Mouse (Mus musculus): ENCODE data around the gene Lgsn. TPM values are rescaled to one million over a fixed set of nuclear protein-coding genes. Genes with fewer than 3 reads are reported as not detected.

Gene Lgsn
- polyA plus RNA-seq, 1 experiment from 2014 or later: not detected

DNA sequence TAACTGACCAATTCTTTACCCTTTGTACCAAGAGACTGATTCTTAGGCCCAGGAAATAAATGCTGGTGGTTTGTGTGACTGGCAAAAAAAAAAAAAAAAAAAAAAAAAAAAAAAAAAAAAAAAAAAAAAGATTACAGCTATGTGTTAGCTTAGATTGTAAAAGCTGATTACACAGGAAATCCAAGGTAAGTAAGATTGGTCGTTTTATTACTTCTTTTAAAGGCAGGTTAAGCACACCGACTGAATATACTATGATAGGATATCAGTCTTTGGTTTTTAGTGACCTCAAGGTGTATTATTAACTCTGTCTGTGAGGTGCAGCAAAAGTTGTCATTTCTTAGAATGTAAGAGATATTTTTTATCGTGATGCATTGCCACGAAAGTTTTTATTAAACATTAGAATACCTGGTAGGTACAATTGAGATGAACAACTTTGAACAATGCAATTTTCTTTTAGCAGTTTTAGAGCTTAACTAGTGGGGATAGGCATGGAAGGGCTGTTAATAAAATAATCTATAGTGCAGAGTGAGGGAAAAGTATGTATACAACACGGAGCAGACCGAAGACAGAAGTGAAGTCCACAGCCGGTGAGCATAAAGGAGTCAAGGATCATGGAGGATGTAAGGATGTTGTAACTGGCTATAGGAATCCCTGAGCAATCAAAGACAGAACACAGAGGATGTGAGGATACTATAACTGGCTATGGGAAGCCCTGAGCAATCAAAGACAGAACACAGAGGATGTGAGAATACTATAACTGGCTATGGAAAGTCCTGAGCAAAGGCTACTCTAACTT, 10.7 kb upstream of the Lgsn start:
- 71% methylated on average over 7 of the region's 7 CpGs for WGBS
- no peak overlapping the region for H3K9ac ChIP-seq
- H3K27ac ChIP-seq: no peak overlapping the region
- no peaks in the 10 kb centered on the region for H3K9me3 ChIP-seq
- H3K36me3 ChIP-seq: no peaks in the 10 kb centered on the region
- no peak for ATAC-seq (ENCODE audit: insufficient number of reproducible peaks, low FRiP score, low TSS enrichment, low read depth)
- H3K27me3 ChIP-seq: no peaks in the 10 kb centered on the region
- no peak overlapping the region for H3K4me3 ChIP-seq
- H3K4me2 ChIP-seq: no peak overlapping the region
- no peaks in the 10 kb centered on the region for H3K4me1 ChIP-seq

DNA sequence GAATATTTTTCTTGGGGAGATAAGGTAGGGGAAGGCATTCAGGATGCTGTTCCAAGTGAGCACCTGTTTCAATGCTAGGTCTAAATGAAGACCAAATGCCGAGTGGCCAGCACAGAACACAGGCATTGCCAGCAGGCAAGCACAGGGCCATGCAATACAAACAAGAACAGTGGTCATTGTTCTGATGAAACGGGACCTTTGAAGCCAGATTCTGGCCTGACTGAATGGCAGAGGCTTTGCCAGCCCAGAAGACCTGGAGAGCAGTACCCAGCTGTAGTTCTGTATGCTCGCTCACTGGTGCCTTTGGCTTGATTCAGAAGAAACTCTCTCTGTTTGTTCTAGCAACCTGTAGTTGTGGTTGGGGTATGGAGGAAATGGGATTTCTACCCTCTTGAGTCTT, 800 bp upstream of the Lgsn start:
- ATAC-seq (ENCODE audit: insufficient number of reproducible peaks, low FRiP score, low TSS enrichment, low read depth): no peak
- H3K36me3 ChIP-seq: no peaks in the 10 kb centered on the region

DNA sequence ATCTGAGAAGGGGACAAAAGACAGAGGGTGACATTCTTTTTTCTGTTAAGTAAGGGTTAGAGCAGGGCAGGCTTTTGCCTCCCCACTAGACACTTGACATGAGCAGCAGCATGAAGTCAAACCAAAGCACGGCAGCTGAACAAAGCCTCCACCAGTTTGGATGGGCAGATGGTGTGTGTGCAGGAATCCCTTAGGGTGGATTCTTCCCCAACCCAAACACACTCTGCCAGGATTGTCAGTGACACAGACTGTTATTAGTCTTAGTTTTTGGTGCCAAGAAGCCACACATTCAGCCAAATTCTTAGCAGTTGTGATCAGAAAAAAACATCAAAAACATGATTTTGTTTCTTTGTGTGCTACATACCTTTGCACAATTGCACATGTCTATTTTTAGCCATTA, 2.1 kb downstream of the Lgsn start:
- no peak overlapping the region for H3K4me3 ChIP-seq
- H3K4me2 ChIP-seq: no peak overlapping the region
- H3K27ac ChIP-seq: no peak overlapping the region
- no peaks in the 10 kb centered on the region for H3K4me1 ChIP-seq
- no peak overlapping the region for H3K9ac ChIP-seq
- H3K9me3 ChIP-seq: no peaks in the 10 kb centered on the region
- WGBS: 71% methylated on average over 1 of the region's 1 CpGs
- H3K36me3 ChIP-seq: no peaks in the 10 kb centered on the region
- no peaks in the 10 kb centered on the region for H3K27me3 ChIP-seq
- ATAC-seq (ENCODE audit: insufficient number of reproducible peaks, low FRiP score, low TSS enrichment, low read depth): no peak

More for the DNA sequence above, 800 bp upstream of the Lgsn start:
- 72% methylated on average over 3 of the region's 3 CpGs for WGBS
- Histone ChIP-seq H3K4me3 (no peak overlapping the region), H3K9me3 (no peaks in the 10 kb centered on the region), H3K4me2 (no peak overlapping the region), H3K9ac (no peak overlapping the region), H3K27me3 (no peaks in the 10 kb centered on the region), H3K4me1 (no peaks in the 10 kb centered on the region), H3K27ac (no peak overlapping the region)

DNA sequence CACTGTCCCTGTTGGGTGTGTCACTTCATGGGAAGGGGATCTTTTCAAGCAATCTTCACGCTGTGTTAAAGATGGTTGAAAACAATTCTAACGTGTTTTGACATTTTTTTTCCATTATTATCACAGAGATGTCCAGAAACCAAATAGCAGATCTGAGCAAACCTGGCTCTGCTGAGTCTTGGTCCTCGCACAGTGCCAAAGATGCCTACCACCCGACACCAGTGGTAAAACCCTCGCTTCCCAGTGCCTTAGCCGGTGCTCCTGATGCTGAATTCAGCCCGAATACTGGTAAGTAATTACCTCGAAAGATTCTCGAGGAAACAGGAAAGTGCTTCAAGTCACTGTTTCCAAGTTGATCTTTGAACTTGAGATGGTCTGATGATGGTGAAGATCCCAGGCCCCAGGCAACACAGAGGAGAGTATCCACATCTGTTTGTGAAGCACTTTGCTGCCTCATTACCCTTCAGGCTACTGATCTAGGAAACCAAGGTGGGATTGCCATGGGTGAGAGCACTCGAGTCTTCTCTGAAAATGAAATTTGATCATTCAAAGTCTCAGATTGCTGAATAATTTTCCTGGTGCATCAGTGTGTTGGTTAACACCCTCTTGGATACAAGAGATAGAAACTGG, 14.2 kb downstream of the Lgsn start:
- Histone ChIP-seq H3K9me3 (no peaks in the 10 kb centered on the region), H3K4me2 (no peak overlapping the region), H3K4me1 (no peaks in the 10 kb centered on the region), H3K4me3 (no peak overlapping the region), H3K9ac (no peak overlapping the region), H3K27ac (no peak overlapping the region), H3K27me3 (no peaks in the 10 kb centered on the region), H3K36me3 (no peaks in the 10 kb centered on the region)
- ATAC-seq (ENCODE audit: insufficient number of reproducible peaks, low FRiP score, low TSS enrichment, low read depth): no peak
- WGBS: 76% methylated on average over 10 of the region's 10 CpGs

DNA sequence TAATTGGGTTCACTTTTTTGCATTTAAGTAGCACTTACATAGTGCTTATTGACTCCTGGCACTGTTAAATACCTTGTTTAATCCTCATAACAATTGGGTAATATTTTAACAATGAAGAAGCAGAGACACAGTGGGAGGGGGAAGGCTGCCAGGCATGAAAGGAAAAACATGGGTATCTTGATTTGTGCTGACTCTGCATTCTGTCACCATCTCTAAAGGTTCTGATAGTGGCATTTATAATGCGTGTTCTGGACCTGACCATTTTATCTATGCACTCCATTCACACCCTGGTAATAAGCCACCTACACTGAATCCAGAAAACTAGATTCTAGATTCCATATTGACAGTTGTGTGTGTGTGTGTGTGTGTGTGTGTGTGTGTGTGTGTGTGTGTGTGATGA, 19.4 kb downstream of the Lgsn start:
- H3K9me3 ChIP-seq: no peaks in the 10 kb centered on the region
- H3K27me3 ChIP-seq: no peaks in the 10 kb centered on the region
- no peak overlapping the region for H3K27ac ChIP-seq
- H3K4me2 ChIP-seq: no peak overlapping the region
- H3K9ac ChIP-seq: no peak overlapping the region
- H3K36me3 ChIP-seq: no peaks in the 10 kb centered on the region
- 59% methylated on average over 1 of the region's 1 CpGs for WGBS
- no peak for ATAC-seq (ENCODE audit: insufficient number of reproducible peaks, low FRiP score, low TSS enrichment, low read depth)
- no peak overlapping the region for H3K4me3 ChIP-seq
- H3K4me1 ChIP-seq: no peaks in the 10 kb centered on the region

DNA sequence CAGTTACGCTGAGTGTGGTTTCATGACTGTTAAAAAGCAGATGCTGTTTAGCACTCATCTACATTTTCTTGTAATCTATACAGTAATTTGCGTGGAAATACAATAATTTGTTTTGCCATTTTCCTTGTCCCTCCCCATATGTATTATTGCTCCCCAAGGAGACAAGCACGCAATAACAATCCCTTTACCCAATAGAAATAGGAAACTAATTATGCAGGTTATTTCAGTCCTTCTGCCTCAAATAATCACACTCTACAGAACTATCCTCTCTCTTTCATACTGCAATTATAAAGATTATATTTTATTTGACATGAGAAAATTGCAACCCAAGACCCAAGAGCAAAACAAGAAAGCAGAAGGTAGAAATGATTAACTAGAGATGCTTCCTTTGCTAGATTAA, 20.8 kb downstream of the Lgsn start:
- Histone ChIP-seq H3K27ac (no peak overlapping the region), H3K9me3 (no peaks in the 10 kb centered on the region), H3K4me2 (no peak overlapping the region), H3K4me3 (no peak overlapping the region), H3K27me3 (no peaks in the 10 kb centered on the region), H3K36me3 (no peaks in the 10 kb centered on the region), H3K9ac (no peak overlapping the region), H3K4me1 (no peaks in the 10 kb centered on the region)
- no peak for ATAC-seq (ENCODE audit: insufficient number of reproducible peaks, low FRiP score, low TSS enrichment, low read depth)
- 91% methylated on average over 3 of the region's 3 CpGs for WGBS

DNA sequence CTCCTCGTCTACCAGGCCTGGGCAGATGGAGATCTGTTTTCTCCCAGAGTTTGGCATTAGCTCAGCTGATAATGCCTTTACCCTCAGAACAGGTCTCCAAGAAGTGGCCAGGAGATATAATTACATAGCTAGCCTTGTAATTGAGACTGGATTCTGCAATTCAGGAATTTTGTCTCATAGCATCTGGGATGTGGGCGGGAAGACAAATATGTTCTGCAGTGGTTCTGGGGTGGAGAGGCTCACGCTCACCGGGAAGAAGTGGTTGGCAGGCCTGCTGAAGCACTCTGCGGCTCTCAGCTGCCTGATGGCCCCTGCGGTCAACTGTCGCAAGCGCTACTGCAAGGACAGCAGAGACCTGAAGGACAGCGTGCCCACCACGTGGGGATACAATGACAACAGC, 27.6 kb downstream of the Lgsn start:
- no peak overlapping the region for H3K27ac ChIP-seq
- no peaks in the 10 kb centered on the region for H3K27me3 ChIP-seq
- no peaks in the 10 kb centered on the region for H3K4me1 ChIP-seq
- 82% methylated on average over 10 of the region's 10 CpGs for WGBS
- ATAC-seq (ENCODE audit: insufficient number of reproducible peaks, low FRiP score, low TSS enrichment, low read depth): no peak
- no peak overlapping the region for H3K4me3 ChIP-seq
- H3K9me3 ChIP-seq: no peaks in the 10 kb centered on the region
- H3K4me2 ChIP-seq: no peak overlapping the region
- H3K9ac ChIP-seq: no peak overlapping the region
- H3K36me3 ChIP-seq: no peaks in the 10 kb centered on the region

DNA sequence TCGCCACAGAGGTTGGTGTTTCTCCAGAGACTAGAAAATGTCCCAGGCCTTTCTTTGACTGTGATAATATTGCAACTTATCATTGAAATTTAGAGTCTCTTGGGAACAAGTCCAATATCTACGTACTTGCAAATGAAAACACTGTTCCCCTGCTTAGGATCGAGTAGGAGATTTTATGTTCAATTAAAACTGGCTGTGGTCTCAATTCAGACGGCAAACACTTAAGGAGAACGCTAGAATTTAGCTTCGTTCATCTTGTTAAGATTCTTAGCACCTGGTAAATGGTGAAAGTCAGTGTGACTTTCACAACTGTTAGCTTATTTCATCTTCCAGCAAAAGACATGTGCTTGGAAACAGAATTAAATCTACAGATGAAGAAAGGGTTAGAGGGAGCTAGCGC, 29.1 kb downstream of the Lgsn start:
- H3K36me3 ChIP-seq: no peaks in the 10 kb centered on the region
- H3K27ac ChIP-seq: no peak overlapping the region
- 64% methylated on average over 7 of the region's 7 CpGs for WGBS
- no peak overlapping the region for H3K9ac ChIP-seq
- no peak overlapping the region for H3K4me3 ChIP-seq
- no peaks in the 10 kb centered on the region for H3K9me3 ChIP-seq
- H3K27me3 ChIP-seq: no peaks in the 10 kb centered on the region
- no peak overlapping the region for H3K4me2 ChIP-seq
- H3K4me1 ChIP-seq: no peaks in the 10 kb centered on the region
- ATAC-seq (ENCODE audit: insufficient number of reproducible peaks, low FRiP score, low TSS enrichment, low read depth): no peak

DNA sequence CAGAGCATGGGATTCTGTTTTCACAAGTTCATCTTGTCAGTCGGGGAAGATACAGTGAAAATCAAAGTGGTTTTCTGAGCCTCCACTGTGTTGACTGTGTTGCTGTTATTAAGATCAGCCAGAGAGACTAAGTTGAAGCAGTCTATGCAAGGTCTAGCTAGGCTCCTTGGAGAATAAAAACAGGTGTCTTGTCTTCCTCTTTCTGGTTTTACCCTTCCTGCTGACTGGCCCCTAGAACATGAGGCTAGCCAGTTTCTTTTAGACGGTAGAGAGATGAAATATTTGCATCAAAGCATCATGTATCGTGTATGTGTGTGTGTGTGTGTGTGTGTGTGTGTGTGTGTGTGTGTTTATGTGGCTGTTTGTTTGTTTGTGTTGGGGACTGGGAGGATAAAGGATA, 29.6 kb downstream of the Lgsn start:
- ATAC-seq (ENCODE audit: insufficient number of reproducible peaks, low FRiP score, low TSS enrichment, low read depth): no peak
- Histone ChIP-seq H3K27me3 (no peaks in the 10 kb centered on the region), H3K27ac (no peak overlapping the region), H3K36me3 (no peaks in the 10 kb centered on the region), H3K4me3 (no peak overlapping the region), H3K4me1 (no peaks in the 10 kb centered on the region), H3K9me3 (no peaks in the 10 kb centered on the region), H3K4me2 (no peak overlapping the region), H3K9ac (no peak overlapping the region)
- WGBS: 71% methylated on average over 3 of the region's 3 CpGs

DNA sequence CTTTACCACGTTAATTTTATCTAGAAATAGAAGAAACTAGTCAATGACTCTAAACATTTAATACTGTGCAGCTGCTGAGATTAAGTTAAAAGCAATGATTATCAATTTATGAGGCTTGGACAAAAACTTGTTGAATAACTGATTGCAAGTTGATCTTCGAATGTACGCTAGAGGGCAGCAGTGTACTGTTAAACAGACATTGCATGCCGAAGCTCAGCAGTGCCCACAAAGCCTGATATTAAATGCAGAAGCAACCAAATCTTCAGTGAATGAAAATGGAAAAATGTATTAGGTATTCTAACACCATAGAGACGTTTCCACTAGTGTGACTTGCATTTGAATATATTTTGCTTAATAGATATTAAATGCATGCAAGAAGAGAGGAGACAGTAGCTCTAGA, 33.9 kb downstream of the Lgsn start:
- ATAC-seq (ENCODE audit: insufficient number of reproducible peaks, low FRiP score, low TSS enrichment, low read depth): no peak
- 0% methylated on average over 5 of the region's 5 CpGs for WGBS
- H3K4me3 ChIP-seq: no peak overlapping the region
- no peaks in the 10 kb centered on the region for H3K9me3 ChIP-seq
- no peaks in the 10 kb centered on the region for H3K27me3 ChIP-seq
- H3K9ac ChIP-seq: no peak overlapping the region
- no peaks in the 10 kb centered on the region for H3K36me3 ChIP-seq
- no peak overlapping the region for H3K27ac ChIP-seq
- H3K4me1 ChIP-seq: no peaks in the 10 kb centered on the region
- H3K4me2 ChIP-seq: no peak overlapping the region

DNA sequence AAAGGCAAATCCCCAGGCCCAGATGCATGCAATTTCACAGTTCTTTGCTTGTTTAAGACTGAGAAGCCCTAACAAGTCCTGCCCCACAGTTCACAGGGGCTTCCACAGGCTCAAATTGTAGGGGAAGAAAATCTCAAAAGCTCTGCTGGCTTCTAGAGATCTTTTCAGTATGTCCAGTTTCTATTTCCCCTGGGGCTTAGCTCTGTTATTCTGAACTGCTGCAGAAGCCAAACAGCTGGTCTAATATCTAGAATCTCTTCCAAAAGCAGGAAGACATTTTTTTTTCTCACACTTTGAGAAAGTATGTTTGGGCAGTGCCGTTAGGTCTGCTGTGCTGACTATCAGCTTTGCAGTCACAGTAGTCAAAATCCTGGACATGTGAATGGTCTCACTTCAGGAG, 38.6 kb downstream of the Lgsn start:
- Histone ChIP-seq H3K9me3 (no peaks in the 10 kb centered on the region), H3K4me1 (no peaks in the 10 kb centered on the region), H3K27ac (no peak overlapping the region), H3K4me2 (no peak overlapping the region), H3K27me3 (no peaks in the 10 kb centered on the region), H3K4me3 (no peak overlapping the region), H3K9ac (no peak overlapping the region), H3K36me3 (no peaks in the 10 kb centered on the region)
- ATAC-seq (ENCODE audit: insufficient number of reproducible peaks, low FRiP score, low TSS enrichment, low read depth): no peak
- WGBS: 54% methylated on average over 1 of the region's 1 CpGs

DNA sequence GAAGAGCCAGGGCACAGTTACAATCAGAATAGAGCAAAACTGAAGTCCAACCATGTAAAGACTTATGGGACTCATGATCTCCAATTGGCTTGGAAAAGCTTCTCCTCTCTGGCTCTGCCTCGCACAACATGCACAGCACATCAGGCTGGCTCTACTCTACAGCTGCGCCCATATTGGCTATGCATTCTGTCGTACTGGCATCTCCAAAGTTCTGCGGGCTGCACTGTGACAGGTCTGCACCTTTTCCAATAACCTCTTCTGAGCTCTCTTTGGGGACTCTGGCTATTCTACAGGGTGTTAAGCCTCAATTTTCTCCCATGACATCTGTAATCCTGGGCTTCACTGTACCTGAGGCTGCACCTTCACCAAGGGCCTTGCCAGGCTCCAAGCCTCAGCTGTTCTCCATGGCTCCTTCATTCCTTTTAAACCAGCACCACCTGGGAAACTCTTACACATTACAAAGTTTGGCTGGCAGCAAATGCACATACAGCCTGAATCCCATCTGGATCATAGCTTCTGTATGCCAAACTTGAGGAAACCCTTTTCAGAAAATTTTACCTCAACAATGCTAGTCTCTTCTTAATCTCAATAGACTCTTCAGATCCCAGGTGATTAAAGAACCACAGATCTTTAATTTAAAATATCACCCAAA, 44.5 kb downstream of the Lgsn start:
- Histone ChIP-seq H3K36me3 (no peaks in the 10 kb centered on the region), H3K27me3 (no peaks in the 10 kb centered on the region), H3K9me3 (no peaks in the 10 kb centered on the region), H3K4me3 (no peak overlapping the region), H3K27ac (no peak overlapping the region), H3K4me2 (no peak overlapping the region), H3K4me1 (no peaks in the 10 kb centered on the region), H3K9ac (no peak overlapping the region)
- no peak for ATAC-seq (ENCODE audit: insufficient number of reproducible peaks, low FRiP score, low TSS enrichment, low read depth)
- whole genome bisulfite sequencing: 87% methylated on average over 4 of the region's 4 CpGs

Data from limb, embryonic 15.5 days (tissue).